Mouse (Mus musculus): ENCODE results near the gene Gstp2.

GRCm38 (mm10) chr19:4057962-4058361 is 12.1 kb upstream of the Gstp2 start:
- TF ChIP-seq POLR2A (IDR thresholded peaks at IDR 0.05; ENCODE audit: insufficient read length, low read depth): no peak
- TF ChIP-seq MYOD1 (IDR thresholded peaks at IDR 0.05; ENCODE audit: control insufficient read depth in 1 of 3, insufficient read length in 2 of 3, low read depth in 2 of 3): no peak
- TF ChIP-seq MYOG (IDR thresholded peaks at IDR 0.05; ENCODE audit: control insufficient read depth in 1 of 3, insufficient read depth in 1 of 3, insufficient read length in 2 of 3, low read depth in 2 of 3): no peak
- TF ChIP-seq POLR2AphosphoS2 (IDR thresholded peaks at IDR 0.05; ENCODE audit: insufficient read length, low read depth): no peak
- no peak for TF ChIP-seq USF1 (IDR thresholded peaks at IDR 0.05; ENCODE audit: low read depth)

Data from myocyte (in vitro differentiated cells).